Mouse (Mus musculus) granulocyte monocyte progenitor cell, adult 5-6 weeks (primary cell): ENCODE measurements around the gene Cyld. TPM values are rescaled to one million over a fixed set of nuclear protein-coding genes. Genes with fewer than 3 reads are reported as not detected.
A peak's percentile ranks its signal among the peaks of the same experiment; 100 is the strongest.

Experiments used
- ATAC-seq: replicated peaks from 2 replicates; pipeline ENCODE4 v1.8.0; 2016; ENCODE audit warnings: mild to moderate bottlenecking, moderate TSS enrichment, inconsistent platforms; ENCODE audit not compliant: poor library complexity, severe bottlenecking
- total RNA-seq, 2 experiments: library from RNA; stranded (forward) in 1 of 2; stranded (reverse) in 1 of 2; fragments of 200-712, 200-1000 nt in 1 of 2; fragments of >200 nt in 1 of 2; fragmentation: Nextera tagmentation in 1 of 2; gene quantifications; 2 replicates each; pipeline ENCODE4 v1.2.3; 2014 to 2017

The Cyld gene
- total RNA-seq, 2 experiments from 2014 or later, result 30.2 to 31.1 TPM

DNA sequence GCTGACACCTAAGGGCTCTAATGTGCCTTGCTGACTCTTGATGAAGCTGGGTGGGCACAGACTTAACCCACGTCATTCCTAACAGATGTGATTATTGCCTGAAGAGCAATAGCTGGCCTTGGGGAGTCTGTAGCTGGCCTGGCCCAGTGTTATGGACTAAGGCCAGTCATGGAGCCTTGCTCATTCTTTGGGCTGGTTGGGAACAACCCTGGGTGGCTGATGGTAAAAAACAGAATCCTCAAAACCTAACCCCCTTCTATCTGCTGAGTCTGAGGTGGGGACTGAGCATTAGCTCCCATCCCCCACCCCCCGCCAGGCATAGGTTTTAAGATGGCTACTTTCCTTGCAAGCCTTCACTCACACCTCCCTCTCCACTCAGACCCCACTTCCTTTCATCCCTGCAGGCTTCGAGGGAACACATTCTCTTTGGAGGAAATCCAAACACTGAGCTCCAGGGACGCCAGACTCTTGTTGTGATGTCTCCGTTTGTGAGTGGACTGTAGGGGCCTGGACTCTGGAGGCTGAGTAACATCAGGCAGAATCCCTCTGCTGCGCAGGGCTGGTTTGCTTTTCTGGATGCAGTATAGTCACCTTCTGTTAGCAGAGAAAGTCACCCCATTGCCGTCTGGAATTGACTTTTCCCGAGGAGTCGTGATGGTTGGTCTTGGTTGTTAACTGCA, 10.5 kb upstream of the Cyld start:
- no peak for ATAC-seq

DNA sequence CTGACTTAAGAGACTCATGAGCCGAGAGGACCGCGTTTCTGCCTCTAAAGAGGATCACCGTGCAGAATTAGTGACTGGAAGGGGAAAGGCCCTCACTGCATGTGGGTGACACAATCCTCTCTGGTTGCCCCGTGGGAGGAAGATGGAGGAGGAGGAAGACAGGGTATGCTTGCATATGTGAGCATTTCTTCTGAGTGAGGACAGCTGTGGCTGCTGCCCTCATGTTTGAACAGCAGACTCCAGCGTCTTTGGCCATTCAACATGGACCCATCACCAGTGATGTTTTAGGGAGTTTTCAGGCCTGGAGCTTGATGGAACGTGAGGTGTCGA, 10.0 kb upstream of the Cyld start:
- no peak for ATAC-seq

- ATAC-seq, result no peak
These were observed 7.7 kb upstream of the Cyld start for GRCm38 (mm10) chr8:88689151-88689550.

DNA sequence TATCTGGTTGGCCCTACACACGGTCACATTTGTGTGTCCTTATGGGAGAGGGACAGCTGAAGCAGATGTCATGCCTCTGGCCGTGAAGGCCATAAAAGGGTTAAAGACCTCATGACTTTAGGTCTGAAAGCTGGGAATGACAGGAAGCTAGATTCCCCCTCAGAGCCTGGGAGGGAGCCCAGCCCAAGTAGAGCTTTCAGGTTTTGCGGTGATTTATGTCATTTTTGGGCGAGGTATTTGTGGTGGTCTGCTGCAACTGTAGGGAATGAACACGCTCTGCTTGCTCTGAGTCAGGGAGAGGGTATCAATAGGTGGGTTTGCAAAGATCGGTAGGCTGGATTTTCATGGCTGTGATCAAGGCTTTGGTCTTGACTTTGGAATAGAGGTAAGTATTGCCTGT, 6.9 kb upstream of the Cyld start:
- no peak for ATAC-seq

GRCm38 (mm10) chr8:88691342-88691948, 5.4 kb upstream of the Cyld start:
- no peak for ATAC-seq

- no peak for ATAC-seq
These were observed 4.9 kb upstream of the Cyld start for GRCm38 (mm10) chr8:88691961-88692360.

DNA sequence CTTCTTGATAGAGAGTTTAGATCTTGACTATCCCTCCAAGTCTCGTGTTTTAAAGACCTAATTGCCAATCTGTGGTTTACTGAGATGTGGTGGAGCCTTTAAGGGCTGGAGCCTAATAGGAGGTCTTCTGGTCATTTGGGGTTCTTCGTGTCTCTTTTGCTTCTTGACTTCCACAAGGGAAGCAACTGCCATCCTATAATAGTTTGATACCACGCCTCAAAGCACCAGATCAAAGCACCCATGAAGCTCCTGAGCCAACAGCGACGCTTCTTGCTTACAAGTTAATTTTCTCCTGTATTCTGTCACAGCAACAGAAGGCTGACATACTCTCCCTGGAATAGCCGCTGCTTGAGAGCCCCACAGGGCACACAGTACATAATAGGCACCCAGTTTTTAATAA, 4.0 kb upstream of the Cyld start:
- ATAC-seq, result no peak

DNA sequence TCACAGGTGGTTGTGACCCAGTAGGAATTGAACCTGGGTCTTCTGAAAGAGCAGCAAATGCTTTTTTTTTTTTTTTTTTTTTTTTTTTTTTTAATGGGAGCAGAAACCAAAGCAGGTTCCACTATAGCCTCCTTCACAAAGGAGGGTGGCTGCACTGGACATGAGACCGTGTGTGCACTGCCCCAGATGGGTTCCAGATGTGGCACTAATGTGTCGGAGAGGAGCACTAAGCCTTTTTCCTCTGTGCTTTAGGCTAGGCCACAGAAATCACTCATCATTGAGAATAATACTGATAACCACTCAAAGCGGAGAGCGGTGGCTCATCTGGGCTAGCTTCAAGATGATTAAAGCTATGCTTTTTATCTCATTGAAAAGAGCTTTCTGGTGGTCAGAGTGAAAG, 3.5 kb upstream of the Cyld start:
- ATAC-seq, result no peak

GRCm38 (mm10) chr8:88694291-88694690, 2.5 kb upstream of the Cyld start:
- peak; percentile 58 for ATAC-seq

DNA sequence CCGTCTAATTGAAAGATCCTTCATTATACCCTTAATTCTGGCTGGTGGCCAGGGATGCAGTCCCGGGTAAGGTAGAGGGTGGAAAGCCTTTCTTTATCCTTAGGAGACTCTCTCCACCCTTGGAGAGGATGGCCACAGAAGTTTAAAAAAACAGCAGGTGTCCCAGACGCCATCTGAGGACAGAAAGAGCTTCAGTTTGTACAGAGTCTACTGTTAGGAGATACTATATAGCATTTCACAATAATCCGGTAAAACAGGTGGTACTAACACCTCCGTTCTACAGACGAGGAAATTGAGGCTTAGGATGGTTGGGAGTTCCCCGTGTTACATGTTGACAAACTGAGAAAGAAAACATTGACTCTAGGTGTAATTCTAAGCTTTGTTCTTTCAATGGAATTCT, 600 bp upstream of the Cyld start:
- ATAC-seq, result no peak

DNA sequence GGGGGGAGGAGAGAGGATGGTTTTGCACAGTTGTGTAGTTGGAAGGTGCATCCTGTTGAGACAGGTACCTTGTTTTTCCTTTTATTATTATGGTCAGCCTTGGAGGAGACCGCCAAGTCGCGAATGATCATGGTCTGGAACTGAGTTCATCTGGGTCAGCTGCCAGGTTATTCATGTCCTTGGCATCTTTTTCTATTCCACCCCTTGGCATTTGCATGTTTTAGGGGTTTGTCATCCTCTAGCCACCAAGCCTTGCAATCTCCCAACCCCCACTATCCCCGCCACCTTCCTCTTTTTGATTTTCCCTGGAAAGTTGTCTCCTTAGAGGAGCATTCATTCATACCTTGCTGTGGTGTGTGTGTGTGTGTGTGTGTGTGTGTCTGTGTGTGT, 809 bp downstream of the Cyld start:
- no peak for ATAC-seq

DNA sequence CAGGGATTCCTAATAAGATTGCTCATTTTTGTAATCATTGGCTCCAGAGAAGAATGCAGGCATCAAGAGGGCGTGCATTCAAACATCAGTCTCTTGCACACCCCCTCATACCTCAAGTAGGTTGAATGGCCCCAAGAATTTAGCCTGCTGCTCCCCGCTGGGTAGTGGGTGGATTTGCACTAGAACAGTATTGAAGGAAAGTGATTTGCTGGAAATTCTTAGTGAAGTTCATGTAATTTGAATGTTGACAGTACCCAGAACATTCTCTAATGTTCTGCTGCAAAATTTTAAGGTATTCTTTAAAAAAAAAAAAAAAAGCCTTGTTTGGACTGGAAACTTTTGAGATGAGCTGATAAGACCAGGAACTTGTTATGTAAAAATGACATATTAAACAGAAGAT, 1.2 kb downstream of the Cyld start:
- no peak for ATAC-seq

- no peak for ATAC-seq
These were observed 4.8 kb downstream of the Cyld start for GRCm38 (mm10) chr8:88701611-88702010.

- ATAC-seq, result no peak
These were observed 6.0 kb downstream of the Cyld start for GRCm38 (mm10) chr8:88702816-88703215.

GRCm38 (mm10) chr8:88723256-88723963, 26.6 kb downstream of the Cyld start:
- ATAC-seq, result no peak

DNA sequence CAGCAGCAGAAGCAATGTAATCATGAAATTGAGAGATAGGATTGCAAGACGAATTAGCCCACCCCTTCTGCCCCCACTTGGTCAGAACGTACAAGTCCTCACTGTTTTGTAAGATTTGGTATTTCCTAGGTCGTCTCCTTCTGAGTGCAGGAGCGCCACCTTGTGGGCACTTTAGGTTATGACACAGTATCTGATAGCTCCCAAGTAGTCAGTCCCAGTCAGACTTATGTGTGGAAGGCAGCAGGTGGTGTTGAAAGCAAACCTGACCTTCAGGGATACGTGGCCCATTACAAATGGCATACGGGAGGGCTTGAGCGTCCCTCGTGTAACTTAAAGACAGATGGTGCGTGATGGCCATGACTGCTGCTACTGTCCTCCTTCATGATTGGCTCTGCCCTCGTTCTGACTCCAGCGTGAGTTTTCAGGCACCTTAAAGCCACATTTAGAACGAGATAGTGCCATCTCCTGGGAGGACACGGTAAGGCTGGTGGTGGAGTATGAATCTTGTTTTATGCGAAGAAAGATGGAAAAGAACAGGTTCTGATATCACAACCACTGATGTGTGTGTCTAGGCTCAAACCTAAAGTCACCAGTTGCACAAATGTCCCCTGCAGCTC, 58.5 kb downstream of the Cyld start:
- ATAC-seq, result peak; percentile 89

- ATAC-seq, result no peak
These were observed 65.2 kb downstream of the Cyld start for GRCm38 (mm10) chr8:88761980-88762379.

- ATAC-seq, result peak; percentile 63
These were observed 74.4 kb downstream of the Cyld start for GRCm38 (mm10) chr8:88771241-88771640.

GRCm38 (mm10) chr8:88774593-88775297, 77.9 kb downstream of the Cyld start:
- no peak for ATAC-seq

DNA sequence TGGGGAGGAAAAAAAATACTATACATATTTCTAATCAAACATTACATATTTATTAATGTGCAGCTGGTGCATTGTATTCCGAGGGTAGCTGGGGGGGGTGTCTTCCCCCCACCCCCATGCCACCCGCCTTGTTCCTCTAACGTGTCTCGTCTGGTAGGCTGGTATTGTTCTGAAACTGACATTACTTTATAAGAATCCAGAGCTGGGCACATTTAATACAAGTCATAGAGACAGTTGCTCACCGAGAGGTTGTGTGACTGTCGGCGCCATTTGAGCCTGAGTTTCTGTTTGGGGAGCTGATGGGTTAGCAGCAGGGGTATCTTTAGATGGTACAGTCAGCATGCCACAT, 78.4 kb downstream of the Cyld start:
- no peak for ATAC-seq

DNA sequence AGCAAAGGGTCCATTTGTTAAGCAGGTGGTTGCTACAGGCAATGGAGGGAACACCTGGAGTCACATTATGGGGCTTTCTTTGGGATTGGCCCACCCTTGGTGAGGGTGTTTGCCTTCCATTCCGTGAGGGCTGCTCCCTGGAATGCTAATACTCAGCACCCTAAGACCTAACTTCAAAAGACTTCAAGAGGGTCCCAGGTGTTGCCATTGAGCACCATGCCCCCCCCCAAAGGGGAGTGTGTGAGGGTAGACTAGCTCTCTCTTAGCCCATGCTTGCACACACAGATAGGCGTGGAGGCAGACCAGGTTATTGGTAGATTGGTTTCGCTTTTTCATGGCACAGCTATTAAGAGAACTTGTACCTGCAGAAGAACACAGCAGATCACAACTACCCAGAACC, 83.3 kb downstream of the Cyld start:
- ATAC-seq, result no peak
